Mouse (Mus musculus): ENCODE measurements around the gene Mpnd. TPM values are rescaled to one million over a fixed set of nuclear protein-coding genes. Genes with fewer than 3 reads are reported as not detected.
A peak's percentile ranks its signal among the peaks of the same experiment; 100 is the strongest.

Gene Mpnd
- polyA plus RNA-seq, 1 experiment from 2014 or later: 127 TPM

DNA sequence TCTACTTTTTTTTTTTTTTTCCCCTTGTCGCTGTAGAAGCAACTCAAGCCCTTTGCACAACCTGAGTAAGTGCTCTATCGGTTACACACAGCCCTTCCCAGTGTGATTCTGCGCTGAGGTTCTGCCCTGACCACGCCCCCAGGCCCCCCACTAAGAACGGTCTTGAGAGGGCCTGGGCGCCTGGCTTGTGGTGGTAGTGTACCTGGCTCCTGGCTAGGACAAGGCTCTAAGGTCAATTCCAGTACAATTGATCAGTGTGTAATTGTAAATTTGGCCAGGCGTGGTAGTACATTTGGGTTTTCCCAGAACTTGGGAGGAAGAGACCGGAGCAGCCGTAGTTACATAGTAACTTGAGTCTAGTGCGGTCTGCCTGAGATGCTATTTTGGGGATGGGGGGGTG lies 1.4 kb downstream of the Mpnd start:
- 42% methylated on average over 10 of the region's 10 CpGs for WGBS
- ATAC-seq (ENCODE audit: insufficient read depth) (no peak), DNase-seq (no peak)
- Histone ChIP-seq H3K36me3 (ENCODE audit: insufficient read depth) (peaks cover 12% of the 10 kb centered on the region), H3K27me3 (ENCODE audit: insufficient read depth, low read length) (0 out of 2 replicates have a peak, but pooled peaks cover 4% of the 10 kb centered on the region), H3K4me2 (peak overlapping the region; percentile 100; the same call in 1 of the 2 replicates), H3K9me3 (ENCODE audit: low read depth, low read length) (no peaks in the 10 kb centered on the region), H3K27ac (ENCODE audit: low read depth) (peak overlapping the region; percentile 88), H3K4me3 (ENCODE audit: low read depth, low read length) (no peak overlapping the region), H3K9ac (no peak overlapping the region), H3K4me1 (ENCODE audit: insufficient read depth) (0 out of 2 replicates have a peak, but pooled peaks cover 13% of the 10 kb centered on the region)
- no peak for TF ChIP-seq CTCF (IDR thresholded peaks at IDR 0.05; ENCODE audit: low read depth)

- H3K4me3 ChIP-seq (ENCODE audit: low read depth, low read length): peak overlapping the region; percentile 80
- ATAC-seq (ENCODE audit: insufficient read depth) (no peak; the same call in 1 of the 2 replicates), DNase-seq (peak; percentile 46)
- 17% methylated on average over 13 of the region's 14 CpGs for WGBS
- 0 out of 2 replicates have a peak, but pooled peaks cover 13% of the 10 kb centered on the region for H3K4me1 ChIP-seq (ENCODE audit: insufficient read depth)
- peak overlapping the region; percentile 88 for H3K27ac ChIP-seq (ENCODE audit: low read depth)
- H3K9ac ChIP-seq: peak overlapping the region; percentile 46
- H3K4me2 ChIP-seq: peak overlapping the region; percentile 100
- 0 out of 2 replicates have a peak, but pooled peaks cover 4% of the 10 kb centered on the region for H3K27me3 ChIP-seq (ENCODE audit: insufficient read depth, low read length)
- no peaks in the 10 kb centered on the region for H3K9me3 ChIP-seq (ENCODE audit: low read depth, low read length)
- TF ChIP-seq CTCF (IDR thresholded peaks at IDR 0.05; ENCODE audit: low read depth): no peak
- peaks cover 16% of the 10 kb centered on the region for H3K36me3 ChIP-seq (ENCODE audit: insufficient read depth)
Observed at GRCm38 (mm10) chr17:56007444-56008355, 2.2 kb downstream of the Mpnd start.

- Histone ChIP-seq H3K4me3 (ENCODE audit: low read depth, low read length) (peak overlapping the region; percentile 80), H3K27me3 (ENCODE audit: insufficient read depth, low read length) (0 out of 2 replicates have a peak, but pooled peaks cover 4% of the 10 kb centered on the region), H3K27ac (ENCODE audit: low read depth) (peak overlapping the region; percentile 93), H3K36me3 (ENCODE audit: insufficient read depth) (peaks cover 22% of the 10 kb centered on the region), H3K4me2 (peak overlapping the region; percentile 100), H3K9ac (peak overlapping the region; percentile 68), H3K4me1 (ENCODE audit: insufficient read depth) (0 out of 2 replicates have a peak, but pooled peaks cover 13% of the 10 kb centered on the region), H3K9me3 (ENCODE audit: low read depth, low read length) (no peaks in the 10 kb centered on the region)
- under 1% methylated on average over 21 of the region's 21 CpGs for WGBS
- ATAC-seq (ENCODE audit: insufficient read depth) (peak; percentile 94), DNase-seq (peak; percentile 99)
- TF ChIP-seq CTCF (IDR thresholded peaks at IDR 0.05; ENCODE audit: low read depth): no peak
Observed at GRCm38 (mm10) chr17:56008356-56009087, 3.0 kb downstream of the Mpnd start.

DNA sequence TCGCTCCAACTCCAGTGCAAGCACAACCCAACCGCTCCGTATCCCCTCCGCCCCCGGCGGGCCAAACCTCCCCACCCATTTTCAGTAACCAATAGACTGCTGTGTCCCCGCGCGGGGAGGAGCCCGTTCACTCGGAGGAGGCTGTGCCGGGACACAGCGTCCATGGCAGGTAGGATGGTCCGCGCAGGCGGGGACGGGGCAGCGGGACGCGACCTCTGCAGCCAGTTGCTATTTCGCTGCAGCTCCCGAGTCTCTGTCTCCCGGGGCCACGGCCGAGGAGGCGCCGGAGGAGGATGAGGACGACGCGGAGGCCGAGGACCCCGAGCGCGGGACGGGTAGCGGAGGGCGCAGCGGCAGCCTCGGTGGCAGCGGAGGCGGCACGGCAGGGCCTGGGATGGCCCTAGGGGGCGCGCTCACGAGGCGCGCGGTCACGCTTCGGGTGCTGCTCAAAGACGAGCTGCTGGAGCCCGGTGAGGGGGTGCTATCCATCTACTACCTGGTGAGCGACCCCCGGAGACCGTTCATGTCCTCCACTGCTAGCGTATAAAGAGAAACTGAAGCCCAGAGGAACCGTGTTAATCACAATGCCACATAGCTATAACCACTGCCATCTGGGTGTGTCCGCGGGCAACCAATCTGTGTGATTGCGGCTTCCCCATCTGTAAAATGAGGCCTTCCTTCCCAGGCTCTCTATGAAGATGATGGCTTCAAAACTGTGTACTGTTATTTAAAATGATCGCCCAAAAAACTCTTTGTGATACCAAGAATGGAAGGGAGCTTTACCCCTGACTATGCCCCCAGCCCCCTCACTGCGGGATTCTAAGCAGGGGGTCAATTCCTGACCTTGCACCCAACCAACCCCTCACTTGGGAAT lies 3.8 kb downstream of the Mpnd start:
- peak; percentile 96 for DNase-seq
- H3K27ac ChIP-seq (ENCODE audit: low read depth): peak overlapping the region; percentile 93
- H3K27me3 ChIP-seq (ENCODE audit: insufficient read depth, low read length): 0 out of 2 replicates have a peak, but pooled peaks cover 4% of the 10 kb centered on the region
- H3K9ac ChIP-seq: peak overlapping the region; percentile 68
- H3K4me3 ChIP-seq (ENCODE audit: low read depth, low read length): peak overlapping the region; percentile 80
- ATAC-seq (ENCODE audit: insufficient read depth): peak; percentile 92
- no peak for TF ChIP-seq CTCF (IDR thresholded peaks at IDR 0.05; ENCODE audit: low read depth)
- H3K9me3 ChIP-seq (ENCODE audit: low read depth, low read length): no peaks in the 10 kb centered on the region
- WGBS: under 1% methylated on average over 62 of the region's 62 CpGs
- H3K4me2 ChIP-seq: peak overlapping the region; percentile 100
- H3K4me1 ChIP-seq (ENCODE audit: insufficient read depth): 0 out of 2 replicates have a peak, but pooled peaks cover 13% of the 10 kb centered on the region
- H3K36me3 ChIP-seq (ENCODE audit: insufficient read depth): peaks cover 26% of the 10 kb centered on the region

- H3K4me1 ChIP-seq (ENCODE audit: insufficient read depth): 0 out of 2 replicates have a peak, but pooled peaks cover 13% of the 10 kb centered on the region
- 0 out of 2 replicates have a peak, but pooled peaks cover 4% of the 10 kb centered on the region for H3K27me3 ChIP-seq (ENCODE audit: insufficient read depth, low read length)
- no peaks in the 10 kb centered on the region for H3K9me3 ChIP-seq (ENCODE audit: low read depth, low read length)
- H3K4me3 ChIP-seq (ENCODE audit: low read depth, low read length): peak overlapping the region; percentile 80
- TF ChIP-seq CTCF (IDR thresholded peaks at IDR 0.05; ENCODE audit: low read depth): no peak
- 32% methylated on average over 2 of the region's 2 CpGs for WGBS
- peak overlapping the region; percentile 68 for H3K9ac ChIP-seq
- no peak overlapping the region for H3K27ac ChIP-seq (ENCODE audit: low read depth)
- no peak for ATAC-seq (ENCODE audit: insufficient read depth)
- DNase-seq: no peak
- peaks cover 29% of the 10 kb centered on the region for H3K36me3 ChIP-seq (ENCODE audit: insufficient read depth)
- H3K4me2 ChIP-seq: peak overlapping the region; percentile 100
Observed at GRCm38 (mm10) chr17:56009962-56010240, 4.4 kb downstream of the Mpnd start.

DNA sequence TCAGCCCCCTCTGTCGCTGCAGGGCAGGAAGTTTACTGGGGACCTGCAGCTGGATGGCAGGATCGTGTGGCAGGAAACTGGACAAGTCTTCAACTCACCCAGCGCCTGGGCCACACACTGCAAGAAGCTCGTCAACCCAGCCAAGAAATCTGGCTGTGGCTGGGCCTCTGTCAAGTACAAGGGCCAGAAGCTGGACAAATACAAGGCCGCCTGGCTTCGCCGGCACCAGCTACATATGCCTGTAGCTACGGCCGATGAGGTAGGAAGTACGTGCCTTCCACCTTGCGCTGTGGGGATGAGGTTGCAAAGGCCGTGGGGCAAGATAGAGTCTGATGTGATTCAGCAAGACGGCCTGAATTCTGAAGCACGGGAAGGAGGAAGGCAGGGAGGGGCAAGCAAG lies 4.7 kb downstream of the Mpnd start:
- Histone ChIP-seq H3K9me3 (ENCODE audit: low read depth, low read length) (no peaks in the 10 kb centered on the region), H3K4me3 (ENCODE audit: low read depth, low read length) (peak overlapping the region; percentile 80), H3K4me1 (ENCODE audit: insufficient read depth) (0 out of 2 replicates have a peak, but pooled peaks cover 13% of the 10 kb centered on the region), H3K27me3 (ENCODE audit: insufficient read depth, low read length) (0 out of 2 replicates have a peak, but pooled peaks cover 4% of the 10 kb centered on the region), H3K27ac (ENCODE audit: low read depth) (no peak overlapping the region), H3K4me2 (peak overlapping the region; percentile 100), H3K9ac (peak overlapping the region; percentile 68), H3K36me3 (ENCODE audit: insufficient read depth) (peaks cover 33% of the 10 kb centered on the region)
- peak; percentile 39 for DNase-seq
- no peak for ATAC-seq (ENCODE audit: insufficient read depth)
- TF ChIP-seq CTCF (IDR thresholded peaks at IDR 0.05; ENCODE audit: low read depth): no peak
- WGBS: 59% methylated on average over 14 of the region's 14 CpGs

Measured in lung, embryonic 14.5 days (tissue).